Comparison of ENCODE assay signal across 8 mouse cellular contexts in the genomic region with DNA sequence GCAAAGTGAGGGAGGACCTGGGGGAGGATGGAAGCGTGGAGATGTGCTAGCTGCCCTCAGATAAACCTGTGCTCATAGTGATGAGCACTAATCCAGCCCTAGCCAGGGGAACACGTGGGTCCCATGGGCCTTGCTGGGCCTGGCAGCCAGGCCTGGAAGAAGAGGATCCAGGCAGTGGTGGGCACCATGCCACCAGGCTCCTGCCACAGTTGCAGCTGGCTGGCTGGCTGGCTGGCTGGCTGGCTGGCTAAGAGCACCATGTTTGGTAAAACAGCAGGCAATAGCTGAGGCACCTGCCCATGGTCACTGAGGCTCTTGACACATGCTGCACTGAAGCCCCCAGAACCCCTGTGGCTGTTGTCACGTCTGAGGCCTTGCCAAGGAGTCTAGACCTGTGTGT. TPM values are rescaled to one million over a fixed set of nuclear protein-coding genes. Genes with fewer than 3 reads are reported as not detected.
DNase-seq lines count a peak whose midpoint lies in the region; TF ChIP-seq lines count a peak whose summit lies in the region.

No protein-coding gene starts in this region.

- peak; percentile 38 to 39 for DNase-seq in lung, adult 18-20 months
- DNase-seq in lung, postnatal 25 days (ENCODE audit: low spot score) = no peak
- DNase-seq in cerebellum, adult 8-10 months = peak; percentile 40
- DNase-seq in gastrocnemius, postnatal 36 days = peak; percentile 81 to 82
- DNase-seq in kidney, postnatal 25 days = peak; percentile 53 to 78
- DNase-seq in thymus, postnatal 0 days (ENCODE audit: low spot score) = no peak
- DNase-seq in retina, postnatal 1 day = no peak

- peak; percentile 15 for TF ChIP-seq POLR2A in myocyte (IDR thresholded peaks at IDR 0.05; ENCODE audit: insufficient read length, low read depth)

- no peaks in the 10 kb centered on the region for H3K27me3 ChIP-seq in myocyte (ENCODE audit: control insufficient read depth, insufficient read depth, insufficient read length)

- no peaks in the 10 kb centered on the region for H3K79me2 ChIP-seq in myocyte (ENCODE audit: control insufficient read depth, insufficient read depth)

- peak overlapping the region; percentile 19 for H3K4me2 ChIP-seq in myocyte (ENCODE audit: low read depth)

- no peak overlapping the region for H3K4me3 ChIP-seq in myocyte

- no peaks in the 10 kb centered on the region for H3K36me3 ChIP-seq in myocyte (ENCODE audit: control insufficient read depth, insufficient read depth)

- H3ac ChIP-seq in myocyte (ENCODE audit: control insufficient read depth, insufficient read length) = no peak overlapping the region

- intact Hi-C loops in gastrocnemius, postnatal 36 days (cut with DNase I) = no loop called here

TF ChIP-seq in myocyte, 11 proteins besides CTCF, POLR2A, EP300 and RAD21:
- peak; percentile 75 for TF ChIP-seq USF1 (IDR thresholded peaks at IDR 0.05; ENCODE audit: low read depth)
- TF ChIP-seq E2F4 (IDR thresholded peaks at IDR 0.05; ENCODE audit: insufficient read depth) = no peak
- peak; percentile 96 for TF ChIP-seq SRF (IDR thresholded peaks at IDR 0.05; ENCODE audit: control insufficient read depth, insufficient read length, low read depth)
- no peak for TF ChIP-seq CEBPB (IDR thresholded peaks at IDR 0.05; ENCODE audit: insufficient read depth, poor library complexity, severe bottlenecking)
- TF ChIP-seq TCF3 (IDR thresholded peaks at IDR 0.05; ENCODE audit: insufficient read length, low read depth) = peak; percentile 12
- TF ChIP-seq MYOD1 (IDR thresholded peaks at IDR 0.05; ENCODE audit: control insufficient read depth in 1 of 3, insufficient read length in 2 of 3, low read depth in 2 of 3) = peak in 2 of 3 experiments; percentile 78 to 82
- TF ChIP-seq POLR2AphosphoS2 (IDR thresholded peaks at IDR 0.05; ENCODE audit: insufficient read length, low read depth) = no peak
- peak in 2 of 3 experiments; percentile 78 to 83 for TF ChIP-seq MYOG (IDR thresholded peaks at IDR 0.05; ENCODE audit: control insufficient read depth in 1 of 3, insufficient read depth in 1 of 3, insufficient read length in 2 of 3, low read depth in 2 of 3)
- TF ChIP-seq TCF12 (IDR thresholded peaks at IDR 0.05; ENCODE audit: insufficient read depth, poor library complexity, severe bottlenecking) = no peak

RNA-seq across cellular contexts. Expression of a gene that starts 59.9 kb away (rescaled TPM):
- not detected for total RNA-seq in gastrocnemius, postnatal 36 days (2021)
- polyA plus RNA-seq in myocyte (2012; fragmentation: generic; extraction: Trizol) = not detected
- polyA plus RNA-seq in thymus, postnatal 0 days (2015; fragmentation: Nextera tagmentation; extraction: Ambion mirVana) = 0.23 TPM in 2 replicates

Comparison
In these comparisons a context has a peak if more than half of its experiments do, and no peak if none do; other contexts are left out.
1. DNase-seq: peak in lung, adult 18-20 months (2 of 2), cerebellum, adult 8-10 months (single experiment), gastrocnemius, postnatal 36 days (2 of 2) and kidney, postnatal 25 days (2 of 2); none in lung, postnatal 25 days (single experiment), thymus, postnatal 0 days (single experiment) and retina, postnatal 1 day (single experiment).